Mouse (Mus musculus) MEL (cell line): ENCODE measurements around the gene Myo18a.

Experiments used
- CTCF ChIP-seq, 3 experiments: IDR thresholded peaks in 2 of 3; conservative IDR thresholded peaks in 1 of 3; 2 replicates each; pipeline ENCODE4 v1.5.1; 2011 to 2012; ENCODE audit warnings: low read length in 3 of 3, low read depth in 2 of 3, mild to moderate bottlenecking in 2 of 3, improper control_type of control experiment in 1 of 3, inconsistent platforms in 1 of 3, mixed read lengths in 1 of 3, moderate library complexity in 1 of 3; ENCODE audit not compliant: control insufficient read depth in 1 of 3, insufficient read depth in 1 of 3, poor library complexity in 1 of 3, severe bottlenecking in 1 of 3
- EP300 ChIP-seq, 2 experiments: IDR thresholded peaks; 2 replicates each; pipeline ENCODE4 v1.6.1; 2011; ENCODE audit warnings: improper control_type of control experiment in 2 of 2, low read length in 2 of 2, low read depth in 1 of 2, mild to moderate bottlenecking in 1 of 2
- MAX ChIP-seq: IDR thresholded peaks from 2 replicates; pipeline ENCODE4 v1.6.1; 2011; ENCODE audit warnings: low read length, improper control_type of control experiment
- MAZ ChIP-seq: IDR thresholded peaks from 2 replicates; pipeline ENCODE4 v1.6.1; 2012; ENCODE audit warnings: low read depth, mild to moderate bottlenecking, inconsistent platforms, low read length, improper control_type of control experiment
- MYC ChIP-seq: IDR thresholded peaks from 2 replicates; pipeline ENCODE4 v1.6.1; 2011; ENCODE audit warnings: low read depth, mild to moderate bottlenecking, low read length, improper control_type of control experiment, moderate library complexity
- POLR2A ChIP-seq, 2 experiments: IDR thresholded peaks; 2 replicates each; pipeline ENCODE4 v1.6.1; 2011 to 2012; ENCODE audit warnings: low read length in 2 of 2, mild to moderate bottlenecking in 2 of 2, control low read depth in 1 of 2, improper control_type of control experiment in 1 of 2, low read depth in 1 of 2, moderate library complexity in 1 of 2; ENCODE audit not compliant: control insufficient read depth in 1 of 2, insufficient read depth in 1 of 2, poor library complexity in 1 of 2
- POLR2AphosphoS5 ChIP-seq: IDR thresholded peaks from 2 replicates; pipeline ENCODE4 v1.6.1; 2012; ENCODE audit warnings: low read depth, borderline replicate concordance, mild to moderate bottlenecking, inconsistent platforms, low read length, moderate library complexity, mixed read lengths
- SIN3A ChIP-seq: IDR thresholded peaks from 2 replicates; pipeline ENCODE4 v1.6.1; 2012; ENCODE audit warnings: low read length, improper control_type of control experiment, inconsistent platforms
- USF1 ChIP-seq: IDR thresholded peaks from 2 replicates; pipeline ENCODE4 v1.6.1; 2014; ENCODE audit warnings: low read depth, mild to moderate bottlenecking, inconsistent platforms, low read length, improper control_type of control experiment, moderate library complexity
- ZNF384 ChIP-seq: IDR thresholded peaks from 2 replicates; pipeline ENCODE4 v1.6.1; 2012; ENCODE audit warnings: low read depth, mild to moderate bottlenecking, inconsistent platforms, low read length, improper control_type of control experiment

DNA sequence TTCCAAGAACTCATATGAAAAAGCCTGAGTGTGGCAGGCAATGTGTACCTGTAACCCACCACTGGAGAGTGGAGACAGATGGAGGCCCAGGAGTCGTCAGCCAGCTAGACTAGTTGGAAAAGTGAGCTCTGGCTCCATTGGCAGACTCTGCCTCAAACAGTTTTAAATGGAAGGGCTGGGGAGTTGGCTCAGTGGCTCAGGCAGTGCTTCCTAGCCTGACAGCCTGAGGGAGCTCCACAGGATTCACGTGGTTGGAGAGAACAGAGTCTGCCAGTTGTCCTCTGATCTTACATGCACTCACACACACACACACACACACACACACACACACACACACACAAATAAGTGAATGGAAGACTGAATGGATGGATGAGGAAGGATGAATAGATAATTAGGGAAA, 43.2 kb downstream of the Myo18a start:
- TF ChIP-seq MAX: no peak
- no peak for TF ChIP-seq POLR2A (IDR thresholded peaks at IDR 0.05; ENCODE audit: control insufficient read depth in 1 of 2, insufficient read depth in 1 of 2, low read depth in 1 of 2, low read length in 2 of 2, poor library complexity in 1 of 2)
- no peak for TF ChIP-seq MAZ
- TF ChIP-seq ZNF384: no peak
- no peak for TF ChIP-seq CTCF (IDR thresholded peaks at IDR 0.05 in 2 of 3, conservative IDR thresholded peaks at IDR 0.05 in 1 of 3; ENCODE audit: control insufficient read depth in 1 of 3, insufficient read depth in 1 of 3, low read depth in 2 of 3, low read length in 3 of 3, poor library complexity in 1 of 3, severe bottlenecking in 1 of 3)
- no peak for TF ChIP-seq SIN3A
- TF ChIP-seq EP300 (IDR thresholded peaks at IDR 0.05; ENCODE audit: low read depth in 1 of 2, low read length in 2 of 2): no peak
- TF ChIP-seq USF1: no peak
- TF ChIP-seq POLR2AphosphoS5: no peak
- TF ChIP-seq MYC: no peak
